Mouse (Mus musculus) MEL (cell line): ENCODE measurements around the gene Nhlrc3. TPM values are rescaled to one million over a fixed set of nuclear protein-coding genes. Genes with fewer than 3 reads are reported as not detected.
A peak's percentile ranks its signal among the peaks of the same experiment; 100 is the strongest.

Source experiments
- DNase-seq: peaks from one replicate; pipeline ENCODE4 v3.0.0; 2011; ENCODE audit warnings: low read depth, low spot score
- H3K27ac ChIP-seq: 2 replicates; pipeline ENCODE4 v1.5.1; 2012; ENCODE audit warnings: low read depth, mild to moderate bottlenecking, control low read depth, low read length, moderate library complexity; ENCODE audit not compliant: control insufficient read depth
- H3K27me3 ChIP-seq, 2 experiments: fragments of 150-350 bp in 1 of 2; sonication (generic) in 1 of 2; 2 replicates each; pipeline ENCODE4 v1.6.1; 2012; ENCODE audit warnings: low read length in 2 of 2, mild to moderate bottlenecking in 2 of 2, improper control_type of control experiment in 1 of 2, moderate library complexity in 1 of 2; ENCODE audit not compliant: insufficient read depth in 2 of 2, control insufficient read depth in 1 of 2
- H3K36me3 ChIP-seq, 2 experiments: 2 replicates each; pipeline ENCODE4 v1.6.1; 2012 to 2014; ENCODE audit warnings: low read length in 2 of 2, improper control_type of control experiment in 1 of 2, inconsistent platforms in 1 of 2, mild to moderate bottlenecking in 1 of 2; ENCODE audit not compliant: insufficient read depth in 2 of 2, control insufficient read depth in 1 of 2
- H3K4me1 ChIP-seq, 2 experiments: fragments of 150-350 bp in 1 of 2; sonication (generic) in 1 of 2; 2 replicates each; pipeline ENCODE4 v1.6.1; 2012; ENCODE audit warnings: low read length in 2 of 2, improper control_type of control experiment in 1 of 2, mild to moderate bottlenecking in 1 of 2; ENCODE audit not compliant: insufficient read depth in 2 of 2, control insufficient read depth in 1 of 2
- H3K4me3 ChIP-seq, 2 experiments: fragments of 150-350 bp in 1 of 2; sonication (generic) in 1 of 2; 2 replicates each; pipeline ENCODE4 v1.5.1; 2012; ENCODE audit warnings: low read depth in 2 of 2, low read length in 2 of 2, mild to moderate bottlenecking in 2 of 2, moderate library complexity in 2 of 2, control low read depth in 1 of 2, improper control_type of control experiment in 1 of 2; ENCODE audit not compliant: control insufficient read depth in 1 of 2, insufficient read depth in 1 of 2
- H3K79me2 ChIP-seq: 2 replicates; pipeline ENCODE4 v1.6.1; 2012; ENCODE audit warnings: mild to moderate bottlenecking, low read length, moderate library complexity; ENCODE audit not compliant: control insufficient read depth, poor library complexity, insufficient read depth
- H3K9ac ChIP-seq: 2 replicates; pipeline ENCODE4 v1.6.1; 2012; ENCODE audit warnings: low read depth, mild to moderate bottlenecking, control low read depth, low read length, moderate library complexity; ENCODE audit not compliant: control insufficient read depth, poor library complexity, severe bottlenecking
- H3K9me3 ChIP-seq: fragments of 150-350 bp; sonication (generic); replicated peaks from 2 replicates; pipeline ENCODE4 v1.6.1; 2012; ENCODE audit warnings: mild to moderate bottlenecking, low read length, improper control_type of control experiment, moderate library complexity; ENCODE audit not compliant: insufficient read depth
- E2F4 ChIP-seq: IDR thresholded peaks from 2 replicates; pipeline ENCODE4 v1.6.1; 2011; ENCODE audit warnings: low read depth, low read length, improper control_type of control experiment, borderline replicate concordance
- ELF1 ChIP-seq: IDR thresholded peaks from 2 replicates; pipeline ENCODE4 v1.6.1; 2014; ENCODE audit warnings: low read depth, mild to moderate bottlenecking, inconsistent platforms, low read length, improper control_type of control experiment, moderate library complexity
- EP300 ChIP-seq, 2 experiments: IDR thresholded peaks; 2 replicates each; pipeline ENCODE4 v1.6.1; 2011; ENCODE audit warnings: improper control_type of control experiment in 2 of 2, low read length in 2 of 2, low read depth in 1 of 2, mild to moderate bottlenecking in 1 of 2
- ETS1 ChIP-seq: IDR thresholded peaks from 2 replicates; pipeline ENCODE4 v1.6.1; 2012; ENCODE audit warnings: low read depth, mild to moderate bottlenecking, inconsistent platforms, low read length, improper control_type of control experiment, moderate library complexity
- GATA1 ChIP-seq: IDR thresholded peaks from 2 replicates; pipeline ENCODE4 v1.6.1; 2011; ENCODE audit warnings: low read depth, low read length, improper control_type of control experiment
- HCFC1 ChIP-seq: IDR thresholded peaks from 2 replicates; pipeline ENCODE4 v1.6.1; 2012; ENCODE audit warnings: low read depth, mild to moderate bottlenecking, inconsistent platforms, low read length, improper control_type of control experiment, moderate library complexity
- JUND ChIP-seq: IDR thresholded peaks from 2 replicates; pipeline ENCODE4 v1.6.1; 2011; ENCODE audit warnings: low read depth, mild to moderate bottlenecking, improper control_type of control experiment, low read length
- MAFK ChIP-seq: IDR thresholded peaks from 2 replicates; pipeline ENCODE4 v1.6.1; 2011; ENCODE audit warnings: low read depth, mild to moderate bottlenecking, low read length, improper control_type of control experiment, borderline replicate concordance
- MAX ChIP-seq: IDR thresholded peaks from 2 replicates; pipeline ENCODE4 v1.6.1; 2011; ENCODE audit warnings: low read length, improper control_type of control experiment
- MEF2A ChIP-seq: IDR thresholded peaks from 2 replicates; pipeline ENCODE4 v1.6.1; 2014; ENCODE audit warnings: low read depth, mild to moderate bottlenecking, inconsistent platforms, low read length, improper control_type of control experiment; ENCODE audit not compliant: poor library complexity, insufficient replicate concordance, severe bottlenecking; ENCODE audit errors: extremely low read depth
- NRF1 ChIP-seq: IDR thresholded peaks from 2 replicates; pipeline ENCODE4 v1.6.1; 2014; ENCODE audit warnings: low read depth, mild to moderate bottlenecking, inconsistent platforms, low read length, improper control_type of control experiment, moderate library complexity; ENCODE audit not compliant: poor library complexity, insufficient read depth, severe bottlenecking
- RCOR1 ChIP-seq: IDR thresholded peaks from 2 replicates; pipeline ENCODE4 v1.6.1; 2012; ENCODE audit warnings: low read depth, mild to moderate bottlenecking, inconsistent platforms, low read length, improper control_type of control experiment
- SMC3 ChIP-seq: IDR thresholded peaks from 2 replicates; pipeline ENCODE4 v1.6.1; 2011; ENCODE audit warnings: low read depth, low read length, improper control_type of control experiment
- TAL1 ChIP-seq: IDR thresholded peaks from 2 replicates; pipeline ENCODE4 v1.6.1; 2012; ENCODE audit warnings: mild to moderate bottlenecking, inconsistent platforms, low read length, moderate library complexity, mixed read lengths
- USF1 ChIP-seq: IDR thresholded peaks from 2 replicates; pipeline ENCODE4 v1.6.1; 2014; ENCODE audit warnings: low read depth, mild to moderate bottlenecking, inconsistent platforms, low read length, improper control_type of control experiment, moderate library complexity
- ZKSCAN1 ChIP-seq: IDR thresholded peaks from 2 replicates; pipeline ENCODE4 v1.6.1; 2012; ENCODE audit warnings: low read depth, mild to moderate bottlenecking, inconsistent platforms, low read length, improper control_type of control experiment, moderate library complexity
- polyA plus RNA-seq, 2 experiments: library from polyadenylated mRNA; stranded (reverse) in 1 of 2; unstranded in 1 of 2; fragments of >175 nt in 1 of 2; fragments of >200 nt in 1 of 2; gene quantifications; 2 replicates each; pipeline versions ENCODE4 v1.2.1 to v1.2.4; 2012; ENCODE audit warnings: low replicate concordance in 2 of 2, low read depth in 1 of 2; ENCODE audit not compliant: insufficient read length in 2 of 2, insufficient read depth in 1 of 2, missing spikeins in 1 of 2
- total RNA-seq: library from RNA; depleted of rRNA; stranded (reverse); fragments of 300-350 nt; gene quantifications from 2 replicates; pipeline ENCODE4 v1.2.3, GENCODE M21; 2012

Nhlrc3 gene
- total and polyA plus RNA-seq, 3 experiments, result 6.7 to 9.1 TPM; not detected in 1

GRCm38 (mm10) chr3:53486996-53487576 lies 24.0 kb upstream of the Nhlrc3 start (continued):
- TF ChIP-seq NRF1, result 0 out of 2 replicates have a peak, but pooled peaks have one; percentile 15
- TF ChIP-seq ELF1, result no peak
- TF ChIP-seq RCOR1, result 0 out of 2 replicates have a peak, but pooled peaks have one; percentile 49
- 0 out of 4 replicates have a peak, but pooled peaks of 1 of the 2 experiments have one; percentile 29 for TF ChIP-seq EP300 (IDR thresholded peaks at IDR 0.05; ENCODE audit: low read depth in 1 of 2, low read length in 2 of 2)
- no peak for TF ChIP-seq MAX
- no peak for TF ChIP-seq ZKSCAN1
- TF ChIP-seq MEF2A, result no peak
- TF ChIP-seq E2F4, result no peak

- Histone ChIP-seq H3K9me3 (no peaks in the 10 kb centered on the region), H3K27ac (no peak overlapping the region), H3K79me2 (no peaks in the 10 kb centered on the region), H3K36me3 (peaks cover 0 to 1% of the 10 kb centered on the region in 2 experiments; a peak in 3 of 4 replicates), H3K27me3 (no peaks in the 10 kb centered on the region), H3K4me3 (no peak overlapping the region), H3K4me1 (peaks cover 0 to 13% of the 10 kb centered on the region in 2 experiments; a peak in 2 of 4 replicates), H3K9ac (no peak overlapping the region)
- DNase-seq, result no peak
- TF ChIP-seq ZKSCAN1 (no peak), HCFC1 (no peak), ETS1 (no peak), SMC3 (no peak), USF1 (no peak), GATA1 (no peak), MEF2A (no peak), MAFK (no peak), JUND (no peak), TAL1 (no peak)
Measured at GRCm38 (mm10) chr3:53486561-53486960, 23.4 kb upstream of the Nhlrc3 start.
